Mouse (Mus musculus) CH12.LX (cell line): ENCODE results near the gene C130032M10Rik.

ENCODE experiments used
- CHD1 ChIP-seq: IDR thresholded peaks from 2 replicates; pipeline ENCODE4 v1.6.1; 2012; ENCODE audit warnings: low read depth, low read length, improper control_type of control experiment, inconsistent platforms
- CTCF ChIP-seq, 2 experiments: IDR thresholded peaks in 1 of 2; conservative IDR thresholded peaks in 1 of 2; 2 replicates each; pipeline ENCODE4 v1.5.1; 2011 to 2012; ENCODE audit warnings: low read depth in 2 of 2, low read length in 2 of 2, improper control_type of control experiment in 1 of 2, inconsistent platforms in 1 of 2, mild to moderate bottlenecking in 1 of 2, moderate library complexity in 1 of 2

DNA sequence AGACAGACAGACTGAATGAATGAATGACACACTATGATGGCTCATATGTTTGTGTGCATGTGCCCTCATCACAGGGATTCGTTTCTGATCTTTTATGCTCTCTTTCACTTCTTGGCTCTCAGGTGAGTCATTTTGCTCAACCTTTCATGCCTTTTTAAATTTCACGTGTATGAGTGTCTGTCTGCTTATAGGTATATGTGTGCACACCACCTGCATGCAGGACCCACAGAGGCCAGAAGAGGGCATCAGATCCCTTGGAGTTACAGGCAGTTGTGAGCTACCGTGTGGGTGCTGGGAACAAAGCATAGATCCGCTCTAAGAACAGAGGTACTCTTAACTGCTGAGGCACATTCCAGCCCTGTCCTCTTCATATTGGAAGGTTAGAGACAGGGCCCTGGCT, 46.8 kb upstream of the C130032M10Rik start:
- peak in 1 of 2 experiments; percentile 30; a peak in 1 of 4 replicates for TF ChIP-seq CTCF (conservative IDR thresholded peaks at IDR 0.05 in 1 of 2, IDR thresholded peaks at IDR 0.05 in 1 of 2; ENCODE audit: low read depth in 2 of 2, low read length in 2 of 2)
- no peak for TF ChIP-seq CHD1
